Mouse (Mus musculus) adrenal gland, adult (tissue): ENCODE measurements at regions not wholly inside any gene's neighbourhood (a gene's known extent, or its start where the extent isn't known, plus 50 kb on each side); places are given as distances from the start of the nearest gene placed in this dataset.
A peak's percentile ranks its signal among the peaks of the same experiment; 100 is the strongest.

ENCODE experiments used
- DNase-seq, 2 experiments: peaks; one replicate each; pipeline ENCODE4 v3.0.0; 2022 to 2023; ENCODE audit warnings: low spot score in 1 of 2; ENCODE audit not compliant: inconsistent age in 2 of 2

- DNase-seq, result peak in 1 of 2 experiments; percentile 39
Measured at GRCm38 (mm10) chr5:136619315-136620231, 52.3 kb upstream of the Cux1 start.

GRCm38 (mm10) chr5:136620234-136620633 lies 52.9 kb upstream of the Cux1 start:
- no peak for DNase-seq

GRCm38 (mm10) chr5:136621336-136622125 lies 54.2 kb upstream of the Cux1 start:
- DNase-seq, result no peak

GRCm38 (mm10) chr5:136622152-136622551 lies 54.9 kb upstream of the Cux1 start:
- no peak for DNase-seq

GRCm38 (mm10) chr5:136622721-136623542 lies 55.6 kb upstream of the Cux1 start:
- peak; percentile 59 to 90 for DNase-seq

- no peak for DNase-seq
Measured at GRCm38 (mm10) chr5:136623791-136624190, 56.5 kb upstream of the Cux1 start.

- DNase-seq, result no peak
Measured at GRCm38 (mm10) chr5:136625176-136625991, 58.1 kb upstream of the Cux1 start.

GRCm38 (mm10) chr5:136626142-136626771 lies 59.0 kb upstream of the Cux1 start:
- no peak for DNase-seq

GRCm38 (mm10) chr5:136626891-136627290 lies 59.6 kb upstream of the Cux1 start:
- peak in 1 of 2 experiments; percentile 29 for DNase-seq

GRCm38 (mm10) chr5:136627671-136628292 lies 60.5 kb upstream of the Cux1 start:
- DNase-seq, result peak in 1 of 2 experiments; percentile 69

- DNase-seq, result no peak
Measured at GRCm38 (mm10) chr5:136628502-136628901, 61.2 kb upstream of the Cux1 start.

GRCm38 (mm10) chr5:136632286-136632685 lies 60.7 kb upstream of the Myl10 start:
- DNase-seq, result peak; percentile 21 to 52

- no peak for DNase-seq
Measured at GRCm38 (mm10) chr5:136633901-136634300, 59.0 kb upstream of the Myl10 start.

- no peak for DNase-seq
Measured at GRCm38 (mm10) chr5:136635119-136635518, 57.8 kb upstream of the Myl10 start.

- DNase-seq, result no peak
Measured at GRCm38 (mm10) chr5:136636476-136636875, 56.5 kb upstream of the Myl10 start.

- no peak for DNase-seq
Measured at GRCm38 (mm10) chr5:136637872-136638271, 55.1 kb upstream of the Myl10 start.

GRCm38 (mm10) chr5:136640871-136641619 lies 51.9 kb upstream of the Myl10 start:
- no peak for DNase-seq

- DNase-seq, result peak in 1 of 2 experiments; percentile 51
Measured at GRCm38 (mm10) chr5:136642208-136642607, 50.7 kb upstream of the Myl10 start.
